Mouse (Mus musculus) heart, adult 18-20 months (tissue): ENCODE data around the gene Dhx36. TPM values are rescaled to one million over a fixed set of nuclear protein-coding genes. Genes with fewer than 3 reads are reported as not detected.

Experiments used
- DNase-seq, 2 experiments: peaks; one replicate each; pipeline ENCODE4 v3.0.0; 2021 to 2022; ENCODE audit warnings: mixed read lengths in 1 of 2
- total RNA-seq, 2 experiments: library from RNA; stranded (reverse); gene quantifications; 2 replicates each; pipeline ENCODE4 v1.2.3; 2021

The Dhx36 gene
- total RNA-seq, 2 experiments from 2014 or later, result 15.3 to 18.4 TPM

GRCm38 (mm10) chr3:62433675-62434074 lies 73.1 kb downstream of the Dhx36 start:
- DNase-seq, result no peak

GRCm38 (mm10) chr3:62418387-62419138 lies 88.2 kb downstream of the Dhx36 start:
- no peak for DNase-seq

Other genes starting within 250 kb of the Dhx36 start
- gene Arhgef26, start 168.7 kb downstream of the Dhx36 start, total RNA-seq, result 1 to 10 TPM; 1.2 to 1.5 TPM
- not detected for gene Gpr149, start 98.1 kb upstream of the Dhx36 start, total RNA-seq